Mouse (Mus musculus) right cerebral cortex, adult 18-20 months (tissue): ENCODE measurements around the gene Fcrlb.
A peak's percentile ranks its signal among the peaks of the same experiment; 100 is the strongest.

ENCODE experiments used
- DNase-seq: peaks from one replicate; pipeline ENCODE4 v3.0.0; 2022; ENCODE audit warnings: mixed read lengths

Gene Fcrlb

DNA sequence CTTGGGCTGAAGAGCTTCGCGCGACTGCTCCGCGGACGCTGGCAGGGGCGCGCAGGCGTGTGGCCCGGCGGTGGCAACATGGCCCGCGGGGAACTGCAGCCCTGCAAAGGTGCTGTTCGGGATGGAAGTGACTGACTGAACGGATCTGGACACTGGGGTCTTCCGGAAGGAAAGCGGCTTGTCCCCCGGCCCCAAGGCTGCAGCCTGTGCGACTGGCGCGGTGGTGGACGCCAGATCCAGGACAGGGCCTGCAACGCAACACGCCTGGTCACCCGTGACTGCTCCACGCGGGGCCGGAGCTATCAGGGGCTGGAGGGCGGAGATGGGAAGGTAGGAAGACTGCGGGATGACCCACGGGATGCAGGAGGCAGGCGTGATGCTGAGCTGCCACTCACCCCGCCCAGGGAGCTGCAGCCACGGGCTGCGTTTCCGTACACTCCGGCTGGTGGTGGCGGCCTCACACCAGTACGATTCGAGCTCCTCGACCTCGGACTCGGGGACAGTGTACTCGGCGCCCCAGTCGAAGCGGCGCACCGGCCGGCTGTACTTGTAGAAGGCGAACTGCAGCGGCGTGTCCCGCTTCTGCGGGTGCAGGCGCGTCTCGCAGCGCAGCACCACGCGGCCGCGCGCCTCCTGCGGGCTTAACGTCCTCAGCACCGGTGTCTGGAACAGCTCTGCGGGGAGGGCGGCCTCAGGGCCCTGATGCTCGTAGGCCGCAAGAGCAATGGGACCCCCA is 5.1 kb downstream of the Fcrlb start:
- peak; percentile 53 for DNase-seq

GRCm38 (mm10) chr1:170907111-170907455 is 5.7 kb downstream of the Fcrlb start:
- no peak for DNase-seq

DNA sequence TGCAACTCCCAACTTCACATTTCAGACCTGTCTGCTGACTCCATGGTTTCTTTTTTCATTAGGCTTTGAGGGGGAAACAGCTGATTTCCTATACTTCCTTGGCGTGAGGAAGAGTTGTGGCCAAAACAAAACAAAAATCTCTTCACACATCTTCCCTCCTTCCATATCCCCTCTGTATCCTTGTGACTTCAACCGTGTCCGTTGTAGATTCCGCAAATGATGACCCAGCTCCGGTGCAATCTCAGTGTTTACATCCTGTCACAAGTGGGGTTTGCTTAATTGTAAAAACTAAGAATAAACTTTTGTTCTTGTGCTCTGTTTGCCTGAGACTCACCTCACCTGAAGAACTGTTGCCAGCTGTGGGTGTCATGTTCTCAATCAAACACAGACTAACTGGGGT is 9.3 kb downstream of the Fcrlb start:
- no peak for DNase-seq

- DNase-seq: peak; percentile 83
Measured at GRCm38 (mm10) chr1:170901536-170902238, 11.1 kb downstream of the Fcrlb start.

DNA sequence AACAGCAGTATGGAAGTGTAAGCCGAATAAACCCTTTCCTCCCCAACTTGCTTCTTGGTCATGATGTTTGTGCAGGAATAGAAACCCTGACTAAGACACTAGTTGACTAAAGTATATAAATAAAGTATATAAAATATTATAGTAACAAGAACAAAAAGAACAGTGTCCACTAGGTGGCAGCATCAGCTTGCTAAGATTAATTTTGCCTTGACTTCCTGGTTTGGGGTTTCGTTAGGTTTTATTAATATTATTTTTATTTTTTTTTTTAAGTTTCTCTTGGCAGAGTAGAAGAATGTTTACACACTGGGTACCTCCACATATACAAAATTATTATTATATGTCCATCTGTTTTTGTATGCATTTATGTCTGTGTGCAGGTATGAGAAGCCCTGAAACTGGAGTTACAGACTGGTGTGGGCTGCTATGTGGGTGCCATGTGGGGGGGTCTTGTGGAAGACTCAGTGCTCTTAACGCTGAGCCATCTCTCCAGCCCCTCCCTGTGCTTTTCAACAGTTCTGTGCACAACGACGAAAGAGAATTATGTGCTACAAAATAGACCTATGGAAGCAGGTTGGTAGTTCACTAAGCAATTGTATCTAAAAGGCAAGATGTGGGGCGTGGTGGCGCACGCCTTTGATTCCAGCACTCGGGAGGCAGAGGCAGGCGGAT is 11.8 kb downstream of the Fcrlb start:
- peak; percentile 29 for DNase-seq

DNA sequence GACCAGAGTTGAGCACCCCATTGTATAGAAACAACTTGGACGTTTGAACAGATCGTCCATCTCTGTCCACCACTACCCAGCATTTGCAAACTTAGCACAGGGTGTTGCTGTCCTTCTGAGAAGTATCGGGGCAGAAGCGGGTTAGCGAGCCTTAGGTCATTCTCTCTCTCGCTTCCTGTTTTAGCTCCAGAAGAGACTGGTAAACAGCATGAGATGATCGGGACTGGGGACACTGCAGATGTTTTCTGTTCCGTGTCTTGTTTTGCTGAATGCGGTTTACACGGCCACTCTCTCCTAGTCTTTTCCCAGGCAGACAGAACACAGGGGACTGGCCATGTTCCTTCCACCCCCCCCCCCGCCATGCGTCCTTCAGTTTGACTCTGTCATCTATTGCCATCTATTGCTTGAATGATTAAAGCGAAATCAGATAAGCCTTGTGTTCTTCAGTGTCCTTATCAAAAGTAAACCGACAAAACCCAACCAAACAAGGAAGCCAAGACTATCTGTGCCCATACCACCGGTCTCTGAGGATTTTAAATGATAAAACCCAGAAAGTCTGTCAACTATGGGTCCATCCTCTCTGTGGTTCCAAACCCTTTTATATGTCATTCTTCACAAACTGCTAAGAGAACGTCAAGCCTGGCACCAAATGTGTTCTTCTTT is 14.2 kb downstream of the Fcrlb start:
- no peak for DNase-seq

- no peak for DNase-seq
Measured at GRCm38 (mm10) chr1:170896651-170897281, 16.0 kb downstream of the Fcrlb start.

DNA sequence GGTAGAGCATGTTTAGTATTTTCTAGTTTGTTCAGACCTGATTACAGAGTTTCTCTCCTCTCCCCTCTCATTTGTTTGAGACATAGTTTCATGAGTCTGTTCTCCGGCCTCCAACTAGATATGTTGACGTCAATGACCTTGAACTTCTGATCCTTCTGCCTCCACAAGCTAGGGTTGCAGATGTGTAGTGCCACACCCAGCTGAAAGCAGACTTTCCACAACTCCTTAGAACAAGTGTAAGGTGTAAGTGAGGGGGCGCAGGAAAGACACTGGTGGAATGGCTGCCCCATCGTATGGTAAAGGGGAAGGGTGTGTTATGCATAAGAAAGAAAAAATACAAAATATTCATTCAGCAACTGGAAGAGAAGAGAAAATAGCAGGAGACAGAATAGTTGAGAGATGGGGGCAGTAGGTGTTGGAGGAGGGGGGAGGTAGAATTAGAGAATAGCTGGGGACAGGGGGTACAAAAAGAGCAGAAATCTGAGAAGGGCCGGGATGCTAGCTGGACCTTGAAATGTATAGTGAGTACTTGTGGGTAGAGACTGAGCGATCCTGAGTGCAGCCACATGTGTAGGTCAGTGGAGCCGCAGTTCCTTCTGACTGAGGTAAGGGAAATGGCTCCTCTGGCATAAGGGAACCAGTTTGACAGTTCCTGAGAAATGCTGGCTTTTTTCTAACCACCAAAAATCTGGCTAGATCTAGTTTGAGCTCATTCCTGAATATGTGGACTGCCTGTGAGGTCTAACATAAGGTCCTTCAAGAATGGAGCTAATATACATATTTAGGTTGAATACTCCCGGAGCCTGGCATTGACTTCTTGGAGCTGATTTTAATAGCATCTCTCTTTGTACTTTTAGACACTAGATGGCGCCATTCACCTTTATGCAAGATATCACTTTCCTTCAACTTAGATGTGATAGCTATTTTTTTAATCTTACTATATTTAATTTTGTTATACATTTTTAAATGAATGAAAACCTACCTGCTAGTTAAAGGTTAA is 17.8 kb downstream of the Fcrlb start:
- DNase-seq: no peak

DNA sequence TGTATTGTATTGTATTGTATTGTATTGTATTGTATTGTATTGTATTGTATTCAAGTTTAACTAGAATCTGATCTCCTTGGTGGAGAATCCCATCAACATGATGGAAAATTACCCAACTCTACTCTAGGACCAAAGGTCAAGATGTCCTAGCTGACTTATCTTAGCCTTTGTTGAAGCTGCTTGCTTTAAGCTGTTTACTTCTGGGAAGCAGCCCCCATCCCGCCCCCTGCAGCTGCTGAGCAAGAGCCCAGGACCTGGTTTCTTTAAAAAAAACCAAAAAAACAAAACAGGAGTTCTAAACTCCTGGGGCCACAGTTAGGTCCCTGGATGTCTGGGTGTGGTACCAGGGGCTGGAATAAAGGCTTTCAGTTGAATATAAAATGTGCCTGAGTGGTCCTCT is 20.5 kb downstream of the Fcrlb start:
- DNase-seq: no peak

DNA sequence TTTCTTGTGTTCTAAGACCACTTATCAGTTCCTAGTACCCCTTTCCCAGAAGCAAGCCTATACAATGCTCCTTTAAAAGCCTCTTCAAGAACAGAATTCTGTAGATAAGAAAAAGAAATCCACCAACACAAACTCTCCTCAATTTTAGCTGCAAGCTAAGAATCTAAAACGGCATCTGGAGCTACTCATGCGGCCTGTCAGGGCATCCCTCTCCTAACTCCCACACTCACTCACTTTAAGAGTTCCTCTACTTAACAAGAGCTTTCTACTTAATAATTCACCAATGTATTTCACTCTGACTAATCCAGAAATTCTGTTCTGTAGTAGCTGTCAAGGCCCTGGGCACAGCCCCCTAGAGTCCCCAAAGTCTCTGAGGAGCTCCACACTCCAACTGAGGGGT is 21.1 kb downstream of the Fcrlb start:
- no peak for DNase-seq

DNA sequence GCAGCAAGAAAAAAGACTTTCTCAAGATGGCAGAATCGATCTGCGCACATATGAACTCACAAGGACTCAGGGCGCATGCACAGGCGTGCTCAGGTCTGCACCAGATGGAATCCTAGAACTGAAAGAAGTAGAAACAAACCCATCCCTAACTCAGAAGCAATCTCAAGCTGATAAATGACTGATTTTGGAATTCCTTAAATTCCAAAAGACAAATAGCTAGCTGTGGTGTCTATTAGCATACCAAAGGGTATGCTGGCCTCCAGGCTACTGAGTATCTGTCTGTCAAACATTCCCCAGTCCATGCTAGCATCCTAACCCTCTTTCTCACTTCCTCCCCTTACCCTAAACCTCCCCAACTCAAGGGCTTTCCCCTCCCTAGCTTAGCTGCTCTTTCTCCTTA is 23.4 kb downstream of the Fcrlb start:
- no peak for DNase-seq

DNA sequence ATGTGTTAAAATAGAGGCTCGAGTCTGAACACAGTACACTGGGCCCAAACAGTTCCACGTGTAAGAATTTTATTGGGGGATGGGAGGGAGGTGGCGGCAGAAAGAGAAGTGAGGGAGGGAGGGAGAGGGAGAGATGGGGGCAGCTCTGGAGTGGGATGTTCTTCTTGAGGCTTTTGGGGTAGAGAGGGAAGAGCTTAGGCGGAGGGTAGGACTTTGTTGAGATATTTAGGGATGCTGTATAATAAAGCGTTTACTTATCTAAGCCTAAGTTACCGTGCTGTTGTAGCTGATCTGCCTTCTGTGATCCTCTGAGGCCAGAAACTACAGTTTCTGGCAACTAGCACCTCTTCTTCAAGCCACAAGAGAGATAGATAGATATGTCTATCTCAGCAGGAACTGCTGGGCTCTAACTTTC is 26.7 kb downstream of the Fcrlb start:
- DNase-seq: no peak

DNA sequence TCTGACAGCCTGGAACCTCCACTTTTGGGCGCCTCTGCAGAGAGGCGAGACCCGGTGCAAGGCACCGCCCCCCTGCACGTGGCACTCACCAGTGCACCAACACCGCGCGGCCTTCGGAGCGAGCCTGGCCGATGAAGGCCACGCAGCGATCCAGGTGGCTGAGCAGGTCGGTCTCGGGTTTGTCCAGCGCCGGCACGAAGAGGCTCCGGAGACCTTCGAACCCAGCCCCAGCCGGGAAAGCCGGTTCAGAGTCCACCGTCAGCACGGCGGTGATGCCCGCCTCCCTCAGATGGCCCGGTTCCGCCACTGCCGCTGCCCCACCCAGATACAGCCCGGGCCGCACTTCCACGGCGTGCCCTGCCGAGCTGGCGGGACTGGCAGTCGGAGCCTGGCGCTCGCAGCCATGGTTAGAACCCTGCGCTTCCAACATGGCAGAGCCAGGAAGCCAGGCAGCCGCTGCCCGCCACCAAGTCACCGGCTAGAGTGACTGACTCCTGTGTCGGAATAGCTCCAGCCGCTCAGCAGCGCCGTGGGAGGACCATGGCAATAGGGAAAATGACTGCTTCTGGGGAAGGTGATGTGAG is 27.7 kb downstream of the Fcrlb start, which contains the start of the genes Gm26620 and Dusp12:
Gene Gm26620 (plus strand): TSS at position 88 of the 584 bp plus-strand sequence.
Gene Dusp12 (minus strand): TSS at position 563 of the 584 bp plus-strand sequence.
- DNase-seq: peak; percentile 93

DNA sequence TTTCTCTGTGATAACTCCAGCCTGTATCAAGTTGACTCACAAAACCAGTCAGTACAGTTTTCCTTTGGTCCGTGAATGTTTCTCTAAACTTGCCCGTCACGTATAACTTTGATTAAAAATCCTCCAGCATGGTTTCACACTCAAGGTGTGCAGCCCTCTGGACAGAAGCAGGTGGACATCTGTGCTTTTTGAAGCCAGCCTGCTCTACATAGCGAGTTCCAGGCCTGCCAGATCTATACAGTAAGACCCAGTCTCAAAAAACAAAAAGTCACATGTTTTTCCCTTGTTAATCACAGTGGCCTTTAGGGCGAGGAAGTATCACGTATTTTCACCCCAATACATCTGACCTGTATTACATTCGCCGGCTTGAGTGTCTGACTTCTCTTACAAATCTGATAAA is 28.4 kb downstream of the Fcrlb start:
- DNase-seq: no peak

- no peak for DNase-seq
Measured at GRCm38 (mm10) chr1:170882915-170883485, 29.7 kb downstream of the Fcrlb start.

DNA sequence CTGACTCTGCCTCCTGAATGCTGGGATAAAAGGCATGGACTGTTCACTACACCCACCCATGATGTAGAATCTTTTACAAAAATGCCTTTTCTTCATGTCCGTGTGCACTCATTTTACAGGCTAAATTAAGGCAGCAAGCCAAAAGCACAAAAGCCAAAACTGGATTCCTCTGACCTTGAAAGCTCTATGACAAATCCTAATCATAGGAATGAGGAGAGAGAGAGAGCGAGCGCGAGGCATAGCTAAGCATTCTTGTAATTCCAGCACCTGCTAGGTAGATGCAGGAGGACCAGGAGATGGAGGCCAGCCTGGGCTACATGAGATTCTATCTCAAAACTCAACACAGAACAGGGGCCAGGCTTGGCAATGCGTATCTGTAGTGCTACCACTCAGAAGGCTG is 35.8 kb downstream of the Fcrlb start:
- DNase-seq: no peak

- no peak for DNase-seq
Measured at GRCm38 (mm10) chr1:170875676-170876075, 37.1 kb downstream of the Fcrlb start.

DNA sequence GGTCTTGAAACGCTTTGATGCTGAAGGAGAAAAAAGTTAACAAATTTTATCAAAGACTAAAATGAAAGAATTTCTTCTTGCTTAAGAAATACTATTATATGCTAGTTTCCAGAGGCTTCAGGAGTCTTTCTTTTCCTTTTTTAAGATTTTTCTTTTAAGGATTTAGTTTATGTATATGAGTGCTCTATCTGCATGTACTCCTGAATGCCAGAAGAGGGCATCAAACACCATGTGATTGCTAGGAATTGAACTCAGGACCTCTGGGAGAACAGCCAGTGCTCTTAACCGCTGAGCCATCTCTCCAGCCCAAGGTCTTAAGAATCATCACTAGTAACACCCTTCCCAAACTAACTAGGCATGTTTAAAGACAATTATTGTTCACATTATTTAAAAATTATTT is 40.8 kb downstream of the Fcrlb start:
- DNase-seq: no peak

DNA sequence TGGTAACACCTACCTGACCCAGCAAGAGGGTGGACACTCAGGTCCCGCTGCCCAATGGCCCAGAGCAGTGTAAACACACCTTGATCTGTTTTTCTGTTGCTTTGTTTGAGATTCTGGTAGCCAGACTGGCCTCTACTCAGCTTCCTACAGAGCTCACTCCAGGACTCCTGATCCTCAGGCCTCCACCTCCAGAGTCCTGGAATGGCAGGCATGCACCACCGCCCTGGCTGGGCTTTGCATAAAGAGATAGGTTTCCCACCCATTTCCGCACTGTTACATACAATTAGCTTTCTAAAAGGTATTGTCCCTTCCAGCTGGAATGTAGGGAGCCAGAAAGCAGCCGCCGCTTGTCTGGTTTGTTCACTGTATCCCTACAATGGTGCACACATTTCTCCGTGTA is 41.3 kb downstream of the Fcrlb start:
- DNase-seq: no peak

- DNase-seq: no peak
Measured at GRCm38 (mm10) chr1:170868905-170869283, 43.8 kb downstream of the Fcrlb start.
